ENCODE assay signal across 15 mouse cellular contexts in the genomic region with DNA sequence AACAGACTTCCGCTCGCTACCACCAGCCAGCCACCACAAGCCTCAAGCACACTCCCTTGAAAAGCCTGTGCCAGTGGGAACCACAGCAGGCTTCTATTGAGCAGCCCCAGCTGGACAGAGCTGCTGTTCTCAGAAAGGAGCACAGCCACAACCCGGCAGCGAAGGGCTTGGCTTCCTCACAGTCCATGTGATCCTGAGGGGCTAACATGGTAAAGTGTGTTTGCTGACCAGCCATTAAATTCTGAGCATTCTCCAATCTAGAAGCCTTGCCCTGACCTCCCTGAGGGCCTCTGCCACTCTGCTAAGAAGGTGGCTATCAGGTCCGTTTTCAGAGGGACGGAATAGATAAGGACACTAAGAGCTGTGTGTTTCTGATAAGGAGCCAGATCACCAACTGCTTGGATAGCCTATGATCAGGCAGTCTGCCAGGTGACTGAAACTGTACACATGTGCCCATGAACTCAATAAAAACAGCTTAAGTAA. TPM values are rescaled to one million over a fixed set of nuclear protein-coding genes. Genes with fewer than 3 reads are reported as not detected.
DNase-seq lines count a peak whose midpoint lies in the region; ATAC-seq and TF ChIP-seq lines count a peak whose summit lies in the region.
"Had no signal": no experiment of that assay in that cellular context is flagged by ENCODE, and none has a peak within 500 bp of the region (broad histone marks: within the 10 kb centered on the region; RNA-seq: fewer than 3 reads in every experiment).

No protein-coding gene starts in this region.

- no peak for DNase-seq in lung, embryonic 14.5 days
- DNase-seq in lung, postnatal 25 days (ENCODE audit: low spot score) = no peak
- no peak for DNase-seq in MN1 (ENCODE audit: low spot score)
- DNase-seq in thymus, adult 18-20 months = no peak
- DNase-seq: cerebellum, postnatal 10 days; gastrocnemius, postnatal 14 days; kidney, postnatal 36 days; thymus, postnatal 14 days had no signal

- WGBS in lung, embryonic 14.5 days = 61% methylated on average over 6 of the region's 6 CpGs
- 24% methylated on average over 6 of the region's 6 CpGs for WGBS in liver, embryonic 15.5 days (ENCODE audit: insufficient replicate concordance)
- 71% methylated on average over 6 of the region's 6 CpGs for WGBS in stomach, embryonic 16.5 days

- ATAC-seq in lung, embryonic 14.5 days (ENCODE audit: insufficient read depth) = peak; percentile 41; the same call in 1 of the 2 replicates
- ATAC-seq in erythroblast, adult 5-6 weeks (replicated peaks; ENCODE audit: low FRiP score, poor library complexity, severe bottlenecking) = peak; percentile 88
- peak; percentile 99 for ATAC-seq in liver, embryonic 15.5 days (ENCODE audit: insufficient read depth)
- peak; percentile 80 for ATAC-seq in stomach, embryonic 16.5 days (ENCODE audit: insufficient read depth, low FRiP score)
- ATAC-seq: hindbrain, postnatal 0 days had no signal

- no peak overlapping the region for H3K9ac ChIP-seq in lung, embryonic 14.5 days
- peak overlapping the region; percentile 73 for H3K9ac ChIP-seq in liver, embryonic 15.5 days
- H3K9ac ChIP-seq in stomach, embryonic 16.5 days (ENCODE audit: low read length) = no peak overlapping the region

- no peaks in the 10 kb centered on the region for H3K27me3 ChIP-seq in lung, embryonic 14.5 days (ENCODE audit: insufficient read depth, low read length)
- no peaks in the 10 kb centered on the region for H3K27me3 ChIP-seq in liver, embryonic 15.5 days
- H3K27me3 ChIP-seq in stomach, embryonic 16.5 days (ENCODE audit: control insufficient read depth, insufficient read depth, low read length) = no peaks in the 10 kb centered on the region
- H3K27me3 ChIP-seq: megakaryocyte, embryonic 14.5 days had no signal

- peak overlapping the region; percentile 26; the same call in 1 of the 2 replicates for H3K27ac ChIP-seq in lung, embryonic 14.5 days (ENCODE audit: low read depth)
- H3K27ac ChIP-seq in liver, embryonic 15.5 days (replicated peaks) = peak overlapping the region; percentile 97
- H3K27ac ChIP-seq in stomach, embryonic 16.5 days (ENCODE audit: low read length) = peak overlapping the region; percentile 5; the same call in 1 of the 2 replicates
- H3K27ac ChIP-seq: hindbrain, postnatal 0 days had no signal

- no peaks in the 10 kb centered on the region for H3K9me3 ChIP-seq in lung, embryonic 14.5 days (ENCODE audit: low read depth, low read length)
- no peaks in the 10 kb centered on the region for H3K9me3 ChIP-seq in liver, embryonic 15.5 days (replicated peaks)
- no peaks in the 10 kb centered on the region for H3K9me3 ChIP-seq in stomach, embryonic 16.5 days (replicated peaks; ENCODE audit: control insufficient read depth, low read length)
- H3K9me3 ChIP-seq: megakaryocyte, embryonic 14.5 days had no signal

- H3K4me1 ChIP-seq in lung, embryonic 14.5 days (ENCODE audit: insufficient read depth) = no peaks in the 10 kb centered on the region
- peaks cover 76% of the 10 kb centered on the region for H3K4me1 ChIP-seq in liver, embryonic 15.5 days (replicated peaks)
- 0 out of 2 replicates have a peak, but pooled peaks cover 3% of the 10 kb centered on the region for H3K4me1 ChIP-seq in stomach, embryonic 16.5 days (ENCODE audit: control insufficient read depth, insufficient read depth, low read length)

- H3K4me2 ChIP-seq in lung, embryonic 14.5 days = no peak overlapping the region
- peak overlapping the region; percentile 77 for H3K4me2 ChIP-seq in liver, embryonic 15.5 days
- no peak overlapping the region for H3K4me2 ChIP-seq in stomach, embryonic 16.5 days (ENCODE audit: low read depth, low read length)

- H3K4me3 ChIP-seq in lung, embryonic 14.5 days (ENCODE audit: low read depth, low read length) = no peak overlapping the region
- H3K4me3 ChIP-seq in liver, embryonic 15.5 days (replicated peaks) = peak overlapping the region; percentile 49
- H3K4me3 ChIP-seq in stomach, embryonic 16.5 days (replicated peaks; ENCODE audit: low read length) = no peak overlapping the region
- H3K4me3 ChIP-seq: megakaryocyte, embryonic 14.5 days had no signal

- H3K36me3 ChIP-seq in lung, embryonic 14.5 days (ENCODE audit: insufficient read depth) = peaks cover 85% of the 10 kb centered on the region
- H3K36me3 ChIP-seq in liver, embryonic 15.5 days (replicated peaks) = peaks cover 95% of the 10 kb centered on the region
- H3K36me3 ChIP-seq in stomach, embryonic 16.5 days (ENCODE audit: control insufficient read depth, insufficient read depth, low read length) = peaks cover 25% of the 10 kb centered on the region

- TF ChIP-seq CTCF in lung, embryonic 14.5 days (IDR thresholded peaks at IDR 0.05; ENCODE audit: low read depth) = no peak

RNA-seq across cellular contexts. Expression of a gene that starts 8.8 kb away (rescaled TPM):
- 44.3 and 44.6 TPM in 2 replicates for polyA plus RNA-seq in lung, embryonic 14.5 days (2014; fragmentation: Nextera tagmentation; extraction: Ambion mirVana)
- 557 and 663 TPM in 2 replicates for total RNA-seq in erythroblast, adult 5-6 weeks (2015; ENCODE audit: low replicate concordance)
- total RNA-seq in erythroblast, adult 5-6 weeks (2017; ENCODE audit: low replicate concordance) = 973 and 1,053 TPM in 2 replicates
- 57.2 and 60.4 TPM in 2 replicates for polyA plus RNA-seq in liver, embryonic 15.5 days (2015; fragmentation: Nextera tagmentation; extraction: Ambion mirVana)
- polyA plus RNA-seq in stomach, embryonic 16.5 days (2015; fragmentation: Nextera tagmentation; extraction: Ambion mirVana) = 52.4 and 52.9 TPM in 2 replicates

RNA-seq across cellular contexts. Expression of a gene that starts 32.1 kb away (rescaled TPM):
- polyA plus RNA-seq in lung, embryonic 14.5 days (2014; fragmentation: Nextera tagmentation; extraction: Ambion mirVana) = not detected in 2 replicates
- total RNA-seq in erythroblast, adult 5-6 weeks (2015; ENCODE audit: low replicate concordance) = not detected in 2 replicates
- 254 and 1,206 TPM in 2 replicates for total RNA-seq in erythroblast, adult 5-6 weeks (2017; ENCODE audit: low replicate concordance)
- not detected in 2 replicates for polyA plus RNA-seq in liver, embryonic 15.5 days (2015; fragmentation: Nextera tagmentation; extraction: Ambion mirVana)
- polyA plus RNA-seq in stomach, embryonic 16.5 days (2015; fragmentation: Nextera tagmentation; extraction: Ambion mirVana) = not detected in 2 replicates
- total RNA-seq: gastrocnemius, postnatal 14 days; hindbrain, postnatal 0 days; left cerebral cortex, adult 8-10 months had no signal
- polyA plus RNA-seq: forebrain, embryonic 11.5 days; hindbrain, postnatal 0 days had no signal

RNA-seq across cellular contexts. Expression of a gene that starts 44.5 kb away (rescaled TPM):
- polyA plus RNA-seq in lung, embryonic 14.5 days (2014; fragmentation: Nextera tagmentation; extraction: Ambion mirVana) = 105 and 121 TPM in 2 replicates
- 667 and 741 TPM in 2 replicates for total RNA-seq in erythroblast, adult 5-6 weeks (2015; ENCODE audit: low replicate concordance)
- 673 and 742 TPM in 2 replicates for total RNA-seq in erythroblast, adult 5-6 weeks (2017; ENCODE audit: low replicate concordance)
- polyA plus RNA-seq in liver, embryonic 15.5 days (2015; fragmentation: Nextera tagmentation; extraction: Ambion mirVana) = 231 and 236 TPM in 2 replicates
- 122 and 134 TPM in 2 replicates for polyA plus RNA-seq in stomach, embryonic 16.5 days (2015; fragmentation: Nextera tagmentation; extraction: Ambion mirVana)

Comparison
In these comparisons a context has a peak if more than half of its experiments do, and no peak if none do; other contexts are left out.
1. ATAC-seq: peak in every context shown above with its lines; median percentile 99 in liver, embryonic 15.5 days; 88 in erythroblast, adult 5-6 weeks; 80 in stomach, embryonic 16.5 days; 41 in lung, embryonic 14.5 days.
2. H3K27ac ChIP-seq: peak in every context shown above with its lines; median percentile 97 in liver, embryonic 15.5 days; 26 in lung, embryonic 14.5 days; 5 in stomach, embryonic 16.5 days.